Mouse (Mus musculus): ENCODE data around the gene Htr1d.
A peak's percentile ranks its signal among the peaks of the same experiment; 100 is the strongest.

- TF ChIP-seq UBTF (IDR thresholded peaks at IDR 0.05; ENCODE audit: borderline replicate concordance, insufficient read depth, low read depth, low read length) (0 out of 2 replicates have a peak, but pooled peaks have one; percentile 9), CTCF (IDR thresholded peaks at IDR 0.05 in 2 of 3, conservative IDR thresholded peaks at IDR 0.05 in 1 of 3; ENCODE audit: control insufficient read depth in 1 of 3, insufficient read depth in 1 of 3, low read depth in 2 of 3, low read length in 3 of 3, poor library complexity in 1 of 3, severe bottlenecking in 1 of 3) (no peak), HCFC1 (IDR thresholded peaks at IDR 0.05; ENCODE audit: low read depth, low read length) (no peak; the same call in 1 of the 2 replicates), E2F4 (IDR thresholded peaks at IDR 0.05; ENCODE audit: borderline replicate concordance, low read depth, low read length) (no peak), POLR2A (IDR thresholded peaks at IDR 0.05; ENCODE audit: control insufficient read depth in 1 of 2, insufficient read depth in 1 of 2, low read depth in 1 of 2, low read length in 2 of 2, poor library complexity in 1 of 2) (no peak), MAX (IDR thresholded peaks at IDR 0.05; ENCODE audit: low read length) (no peak), USF1 (IDR thresholded peaks at IDR 0.05; ENCODE audit: low read depth, low read length) (no peak), TAL1 (IDR thresholded peaks at IDR 0.05; ENCODE audit: low read length) (no peak), GABPA (IDR thresholded peaks at IDR 0.05; ENCODE audit: low read depth, low read length) (no peak), SMC3 (IDR thresholded peaks at IDR 0.05; ENCODE audit: low read depth, low read length) (no peak)
These were observed 46.6 kb downstream of the Htr1d start for GRCm38 (mm10) chr4:136469941-136470346.
